Mouse (Mus musculus) lung, postnatal 0 days (tissue): ENCODE measurements around the gene Map9. TPM values are rescaled to one million over a fixed set of nuclear protein-coding genes. Genes with fewer than 3 reads are reported as not detected.

ENCODE experiments used
- ATAC-seq: fragments of 200-750 bp; cut with Nextera tagmentation; 2 replicates; pipeline ENCODE4 v1.8.0; 2017; ENCODE audit warnings: moderate library complexity
- DNase-seq: peaks from one replicate; pipeline ENCODE4 v3.0.0-alpha.2; 2016; ENCODE audit warnings: low spot score
- H3K27ac ChIP-seq: fragments of 300-500 bp; sonication (generic); 2 replicates; pipeline ENCODE4 v1.5.1; 2014; ENCODE audit warnings: antibody characterized with exemption, mild to moderate bottlenecking, low read length, mixed read lengths
- H3K27me3 ChIP-seq: fragments of 300-500 bp; sonication (generic); replicated peaks from 2 replicates; pipeline ENCODE4 v1.6.1; 2014; ENCODE audit warnings: low read length, mixed read lengths; ENCODE audit not compliant: insufficient read depth
- H3K36me3 ChIP-seq: fragments of 300-500 bp; sonication (generic); 2 replicates; pipeline ENCODE4 v1.6.1; 2014; ENCODE audit warnings: low read length, mixed read lengths; ENCODE audit not compliant: insufficient read depth
- H3K4me1 ChIP-seq: fragments of 300-500 bp; sonication (generic); 2 replicates; pipeline ENCODE4 v1.6.1; 2014; ENCODE audit warnings: antibody characterized with exemption, low read depth, low read length, mixed read lengths; ENCODE audit not compliant: insufficient read depth
- H3K4me2 ChIP-seq: fragments of 300-500 bp; sonication (generic); replicated peaks from 2 replicates; pipeline ENCODE4 v1.6.1; 2014; ENCODE audit warnings: low read depth, mild to moderate bottlenecking, low read length, moderate library complexity, mixed read lengths
- H3K4me3 ChIP-seq: fragments of 300-500 bp; sonication (generic); 2 replicates; pipeline ENCODE4 v1.5.1; 2014; ENCODE audit warnings: low read depth, low read length
- H3K9ac ChIP-seq: fragments of 300-500 bp; sonication (generic); replicated peaks from 2 replicates; pipeline ENCODE4 v1.6.1; 2014; ENCODE audit warnings: low read depth, mild to moderate bottlenecking
- H3K9me3 ChIP-seq: fragments of 300-500 bp; sonication (generic); 2 replicates; pipeline ENCODE4 v1.6.1; 2016; ENCODE audit warnings: low read length, mixed read lengths
- CTCF ChIP-seq: IDR thresholded peaks from 2 replicates; pipeline ENCODE4 v1.5.1; 2016; ENCODE audit warnings: antibody characterized with exemption, mild to moderate bottlenecking
- EP300 ChIP-seq: IDR thresholded peaks from 2 replicates; pipeline ENCODE4 v1.6.1; 2016; ENCODE audit warnings: antibody characterized with exemption, mild to moderate bottlenecking, control low read depth
- WGBS: fragments of 180-500 bp; shearing (Covaris S2); extraction: QIAGEN DNeasy Blood & Tissue Kit; methylation state at CpG from one replicate; pipeline ENCODE4 v1.1.7; 2014; 5-methylcytosine and 5-hydroxymethylcytosine counted together
- polyA plus RNA-seq: library from polyadenylated mRNA; unstranded; fragments of >200 nt; fragmentation: Nextera tagmentation; extraction: Ambion mirVana; gene quantifications from 2 replicates; pipeline ENCODE4 v1.2.1, GENCODE M21; 2015

Gene Map9
- polyA plus RNA-seq, 1 experiment from 2014 or later, result 5.2 TPM

DNA sequence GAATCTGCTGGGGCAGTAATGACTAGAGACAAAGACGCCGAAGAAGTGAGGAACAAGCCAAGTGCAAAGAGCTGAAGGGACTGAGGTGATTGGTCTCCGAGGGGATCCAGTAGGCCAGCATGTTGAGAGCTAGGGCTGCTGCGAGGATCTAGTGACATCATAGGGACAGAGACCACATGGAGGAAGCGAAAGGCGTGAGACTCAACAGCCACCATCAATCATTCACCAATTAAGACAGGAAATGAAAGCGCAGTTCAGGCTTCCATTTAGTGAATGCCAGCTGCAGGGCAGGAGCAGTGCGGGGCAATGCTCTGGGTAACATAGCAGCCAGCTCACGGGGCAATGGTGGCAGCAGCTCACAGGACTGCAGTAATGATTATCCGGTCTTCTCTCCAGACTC, 17.7 kb upstream of the Map9 start:
- no peak overlapping the region for H3K4me2 ChIP-seq
- H3K9me3 ChIP-seq, result no peaks in the 10 kb centered on the region
- no peak overlapping the region for H3K27ac ChIP-seq
- H3K9ac ChIP-seq, result no peak overlapping the region
- peak; percentile 33; the same call in 1 of the 2 replicates for ATAC-seq
- no peak for TF ChIP-seq CTCF
- TF ChIP-seq EP300, result no peak
- DNase-seq, result no peak
- no peak overlapping the region for H3K4me3 ChIP-seq
- no peaks in the 10 kb centered on the region for H3K36me3 ChIP-seq
- H3K4me1 ChIP-seq, result no peaks in the 10 kb centered on the region
- 63% methylated on average over 10 of the region's 10 CpGs for WGBS
- no peaks in the 10 kb centered on the region for H3K27me3 ChIP-seq

- DNase-seq (no peak), ATAC-seq (no peak)
- Histone ChIP-seq H3K27ac (no peak overlapping the region), H3K9ac (no peak overlapping the region), H3K36me3 (no peaks in the 10 kb centered on the region), H3K9me3 (no peaks in the 10 kb centered on the region), H3K4me2 (no peak overlapping the region), H3K4me1 (no peaks in the 10 kb centered on the region), H3K27me3 (no peaks in the 10 kb centered on the region), H3K4me3 (no peak overlapping the region)
- TF ChIP-seq EP300 (peak; percentile 31; the same call in 1 of the 2 replicates), CTCF (no peak)
- WGBS, result 15% methylated on average over 2 of the region's 2 CpGs
Measured at GRCm38 (mm10) chr3:82348277-82348860, 9.5 kb upstream of the Map9 start.

DNA sequence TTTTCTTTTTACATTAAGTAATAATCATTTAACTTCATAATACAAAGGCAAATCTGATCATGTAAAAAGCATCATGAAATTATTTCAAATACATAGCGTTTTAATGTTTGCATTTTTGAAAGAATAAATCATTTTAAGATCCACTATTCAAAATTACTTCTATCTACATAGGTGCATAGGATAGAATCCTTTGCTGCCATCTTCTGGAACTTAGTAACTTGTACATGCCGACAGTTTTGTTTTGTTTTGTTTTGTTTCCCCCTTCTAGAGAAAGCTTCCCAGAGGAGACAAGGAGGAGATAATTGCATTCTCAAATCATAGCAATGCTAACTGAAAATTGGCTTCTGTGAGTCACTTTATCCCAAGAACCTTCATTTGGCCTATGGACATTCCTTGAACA, 7.5 kb upstream of the Map9 start:
- H3K9ac ChIP-seq, result no peak overlapping the region
- H3K4me2 ChIP-seq, result no peak overlapping the region
- H3K27ac ChIP-seq, result no peak overlapping the region
- DNase-seq, result peak; percentile 55
- ATAC-seq, result no peak
- H3K27me3 ChIP-seq, result no peaks in the 10 kb centered on the region
- H3K36me3 ChIP-seq, result no peaks in the 10 kb centered on the region
- TF ChIP-seq CTCF (peak; percentile 46), EP300 (no peak)
- H3K9me3 ChIP-seq, result no peaks in the 10 kb centered on the region
- WGBS, result 17% methylated on average over 2 of the region's 2 CpGs
- H3K4me3 ChIP-seq, result no peak overlapping the region
- H3K4me1 ChIP-seq, result no peaks in the 10 kb centered on the region

DNA sequence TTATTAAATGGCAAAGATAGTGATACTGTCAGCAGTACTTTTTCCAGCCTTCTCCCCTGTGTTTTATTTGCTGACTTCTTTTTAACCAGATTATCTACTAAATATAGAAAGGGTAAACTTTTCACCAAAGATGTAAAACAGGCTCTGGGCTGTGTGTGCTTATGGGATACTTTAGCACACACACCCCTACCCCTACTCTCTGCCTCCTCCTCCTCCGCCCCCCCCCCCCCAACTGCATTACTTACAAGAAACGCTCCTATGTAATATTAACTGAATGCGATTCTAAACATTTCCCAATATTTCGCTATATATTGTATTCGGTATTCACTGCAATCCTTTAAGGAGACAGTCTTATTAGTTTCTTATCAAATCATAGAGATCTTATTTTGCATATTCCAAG, 504 bp upstream of the Map9 start:
- H3K4me2 ChIP-seq, result peak overlapping the region; percentile 83
- no peak overlapping the region for H3K27ac ChIP-seq
- DNase-seq (no peak), ATAC-seq (no peak)
- H3K27me3 ChIP-seq, result no peaks in the 10 kb centered on the region
- 4% methylated on average over 4 of the region's 5 CpGs for WGBS
- no peak for TF ChIP-seq CTCF
- no peak for TF ChIP-seq EP300
- H3K9me3 ChIP-seq, result no peaks in the 10 kb centered on the region
- H3K36me3 ChIP-seq, result no peaks in the 10 kb centered on the region
- H3K4me1 ChIP-seq, result no peaks in the 10 kb centered on the region
- H3K9ac ChIP-seq, result no peak overlapping the region
- H3K4me3 ChIP-seq, result peak overlapping the region; percentile 43

DNA sequence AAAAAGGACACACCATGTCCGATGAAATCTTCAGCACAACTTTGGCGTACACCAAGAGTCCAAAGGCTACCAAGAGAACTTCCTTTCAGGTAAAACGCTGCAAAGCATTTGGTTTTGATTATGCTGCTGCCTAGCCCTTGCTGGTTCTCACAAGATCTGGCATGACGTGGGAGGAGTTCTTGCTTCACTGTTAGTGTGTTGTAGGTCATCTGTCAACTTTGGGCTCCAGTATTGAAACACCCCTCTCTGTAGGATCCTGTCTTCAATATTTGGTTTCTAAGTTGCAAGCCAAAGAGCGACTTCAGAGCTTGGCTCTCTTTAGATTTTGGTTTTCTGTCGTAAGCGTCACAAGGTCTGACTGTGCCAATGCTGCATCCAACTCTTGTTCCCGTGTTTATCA, 1.2 kb downstream of the Map9 start:
- WGBS, result 87% methylated on average over 8 of the region's 8 CpGs
- ATAC-seq (no peak), DNase-seq (no peak)
- H3K4me2 ChIP-seq, result no peak overlapping the region
- TF ChIP-seq CTCF, result no peak
- no peak for TF ChIP-seq EP300
- no peaks in the 10 kb centered on the region for H3K4me1 ChIP-seq
- H3K36me3 ChIP-seq, result no peaks in the 10 kb centered on the region
- H3K9me3 ChIP-seq, result no peaks in the 10 kb centered on the region
- H3K27ac ChIP-seq, result no peak overlapping the region
- H3K9ac ChIP-seq, result no peak overlapping the region
- H3K4me3 ChIP-seq, result no peak overlapping the region
- H3K27me3 ChIP-seq, result no peaks in the 10 kb centered on the region

DNA sequence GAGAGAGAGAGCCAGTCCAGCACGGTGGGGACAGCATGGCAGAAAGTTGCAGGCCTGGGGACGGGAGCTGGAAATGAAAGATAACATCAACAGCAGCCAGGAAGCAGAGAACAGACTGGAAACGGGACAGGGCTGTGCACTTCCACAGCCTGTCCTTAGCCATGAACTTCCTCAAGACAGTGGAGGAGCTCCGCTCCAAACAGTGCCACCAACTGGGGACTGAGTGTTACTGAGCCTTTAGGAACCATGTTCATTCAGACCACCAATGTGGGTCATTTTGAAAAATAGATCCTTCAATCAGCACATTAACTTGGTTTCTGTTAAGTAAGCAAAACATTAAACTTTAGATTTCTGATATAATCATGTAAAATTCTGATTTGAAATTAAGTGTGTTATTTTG, 4.6 kb downstream of the Map9 start:
- Histone ChIP-seq H3K27ac (no peak overlapping the region), H3K27me3 (no peaks in the 10 kb centered on the region), H3K4me3 (no peak overlapping the region), H3K4me1 (no peaks in the 10 kb centered on the region), H3K9ac (no peak overlapping the region), H3K36me3 (no peaks in the 10 kb centered on the region), H3K4me2 (no peak overlapping the region), H3K9me3 (no peaks in the 10 kb centered on the region)
- 16% methylated on average over 4 of the region's 4 CpGs for WGBS
- TF ChIP-seq CTCF, result peak; percentile 74
- no peak for TF ChIP-seq EP300
- DNase-seq (peak; percentile 55), ATAC-seq (no peak)

- no peaks in the 10 kb centered on the region for H3K27me3 ChIP-seq
- no peaks in the 10 kb centered on the region for H3K4me1 ChIP-seq
- H3K27ac ChIP-seq, result no peak overlapping the region
- 57% methylated on average over 8 of the region's 8 CpGs for WGBS
- no peak overlapping the region for H3K4me3 ChIP-seq
- no peaks in the 10 kb centered on the region for H3K36me3 ChIP-seq
- no peak overlapping the region for H3K4me2 ChIP-seq
- TF ChIP-seq CTCF (no peak), EP300 (peak; percentile 77)
- H3K9ac ChIP-seq, result no peak overlapping the region
- DNase-seq (peak; percentile 73), ATAC-seq (peak; percentile 72)
- no peaks in the 10 kb centered on the region for H3K9me3 ChIP-seq
Measured at GRCm38 (mm10) chr3:82364505-82364904, 6.7 kb downstream of the Map9 start.
